Mouse (Mus musculus) spleen, postnatal 4 days (tissue): ENCODE results near the gene Ufd1.

Experiments used
- DNase-seq, 2 experiments: peaks; one replicate each; pipeline ENCODE4 v3.0.0; 2022; ENCODE audit warnings: low spot score in 2 of 2

Gene Ufd1

GRCm38 (mm10) chr16:18884044-18884443 lies 72.5 kb downstream of the Ufd1 start:
- no peak for DNase-seq
